Mouse (Mus musculus) liver, adult 2 months (tissue): ENCODE data around the gene Il21r.

Experiments
- CTCF ChIP-seq: fragments of 200-500 bp; IDR thresholded peaks from 2 replicates; pipeline ENCODE4 v1.5.1; 2011; ENCODE audit warnings: low read depth, low read length, control low read depth
- POLR2A ChIP-seq: fragments of 200-500 bp; IDR thresholded peaks from 2 replicates; pipeline ENCODE4 v1.6.1; 2011; ENCODE audit warnings: low read length, control low read depth; ENCODE audit not compliant: insufficient read depth; ENCODE audit errors: extremely low read depth

DNA sequence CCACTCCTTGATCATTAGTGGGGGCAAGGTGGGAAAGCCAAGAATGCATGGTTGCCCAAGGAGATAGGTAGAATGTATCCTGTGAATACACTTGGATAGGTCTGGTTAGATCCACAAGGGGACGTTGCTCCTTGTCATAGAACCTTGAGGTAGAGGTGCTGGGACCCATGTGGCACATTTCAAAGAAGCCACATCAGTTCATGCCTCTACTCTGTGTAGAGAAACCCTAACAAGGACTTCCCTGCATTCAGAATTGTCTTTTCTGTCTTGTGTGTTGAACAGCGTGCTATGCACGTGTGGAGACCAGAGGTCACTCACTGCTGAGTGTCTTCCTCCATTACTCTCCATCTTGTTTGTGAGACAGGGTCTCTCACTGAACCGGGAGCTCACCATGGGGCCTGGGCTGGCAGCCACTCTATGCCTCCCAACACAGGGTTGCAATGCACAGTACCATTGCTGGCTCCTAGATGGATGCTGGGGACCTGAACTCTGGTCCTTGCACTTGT lies 5.0 kb downstream of the Il21r start:
- no peak for TF ChIP-seq CTCF
- no peak for TF ChIP-seq POLR2A
